Mouse (Mus musculus): ENCODE measurements around the gene Gm17324. TPM values are rescaled to one million over a fixed set of nuclear protein-coding genes. Genes with fewer than 3 reads are reported as not detected.
A peak's percentile ranks its signal among the peaks of the same experiment; 100 is the strongest.

The Gm17324 gene
- polyA plus RNA-seq, 1 experiment: 3.4 TPM

GRCm38 (mm10) chr9:78463337-78463736, 14.8 kb upstream of the Gm17324 start:
- no peak for TF ChIP-seq POLR2A (IDR thresholded peaks at IDR 0.05; ENCODE audit: control insufficient read depth, low read depth, low read length)
- no peak for TF ChIP-seq CTCF (IDR thresholded peaks at IDR 0.05; ENCODE audit: control insufficient read depth, insufficient read depth, insufficient replicate concordance, low read depth, low read length)
- Histone ChIP-seq H3K27me3 (ENCODE audit: control insufficient read depth, insufficient read depth, low read length) (no peaks in the 10 kb centered on the region), H3K4me3 (ENCODE audit: control insufficient read depth, low read depth, low read length) (no peak overlapping the region), H3K36me3 (ENCODE audit: control insufficient read depth, insufficient read depth, low read length) (peaks cover 6% of the 10 kb centered on the region), H3K27ac (ENCODE audit: control insufficient read depth, insufficient read depth, low read depth, low read length) (no peak overlapping the region), H3K4me1 (ENCODE audit: control insufficient read depth, insufficient read depth, low read length) (no peaks in the 10 kb centered on the region)

DNA sequence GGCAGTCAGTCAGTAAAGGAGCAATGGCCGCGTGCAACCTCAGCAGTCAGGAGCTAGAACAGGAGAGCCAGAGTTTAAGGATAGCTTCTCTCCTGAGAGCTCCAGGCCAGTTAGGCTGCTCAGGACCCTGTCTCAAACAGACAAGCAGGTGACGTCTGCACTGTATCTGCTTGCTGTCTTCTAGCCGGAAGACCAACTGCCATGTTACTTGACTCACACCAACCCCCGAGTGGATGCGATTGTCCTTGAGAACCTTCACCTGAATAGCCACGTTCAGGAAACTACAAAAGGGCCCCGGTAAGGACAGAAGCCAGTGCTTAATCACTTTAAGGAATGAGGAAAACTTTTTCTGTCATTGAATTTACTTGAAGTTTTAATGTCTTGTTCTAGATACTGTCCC, 8.4 kb upstream of the Gm17324 start:
- no peak overlapping the region for H3K27ac ChIP-seq (ENCODE audit: control insufficient read depth, insufficient read depth, low read depth, low read length)

DNA sequence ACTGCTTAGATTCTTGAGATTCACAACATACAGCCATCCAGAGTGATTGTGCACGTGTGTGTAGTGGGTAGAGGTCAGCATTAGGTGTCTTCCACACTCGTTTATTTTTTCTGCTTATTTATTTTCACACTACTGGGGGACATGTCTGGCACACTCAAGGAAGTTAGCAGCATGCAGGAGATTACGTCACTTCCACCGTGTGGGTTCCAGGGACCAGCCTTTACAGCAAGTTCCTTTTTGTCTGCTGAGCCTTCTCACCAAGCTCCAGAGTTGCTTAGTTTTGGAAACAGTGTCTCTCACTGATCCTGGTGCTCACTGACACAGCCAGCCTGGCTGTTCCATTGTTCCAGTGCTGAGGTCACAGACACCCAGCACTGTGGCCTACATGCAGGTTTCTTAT, 2.8 kb upstream of the Gm17324 start:
- Histone ChIP-seq H3K4me3 (ENCODE audit: control insufficient read depth, low read depth, low read length) (no peak overlapping the region), H3K4me1 (ENCODE audit: control insufficient read depth, insufficient read depth, low read length) (peaks cover 8% of the 10 kb centered on the region), H3K27me3 (ENCODE audit: control insufficient read depth, insufficient read depth, low read length) (no peaks in the 10 kb centered on the region), H3K27ac (ENCODE audit: control insufficient read depth, insufficient read depth, low read depth, low read length) (no peak overlapping the region), H3K36me3 (ENCODE audit: control insufficient read depth, insufficient read depth, low read length) (peaks cover 7% of the 10 kb centered on the region)
- TF ChIP-seq CTCF (IDR thresholded peaks at IDR 0.05; ENCODE audit: control insufficient read depth, insufficient read depth, insufficient replicate concordance, low read depth, low read length) (no peak), POLR2A (IDR thresholded peaks at IDR 0.05; ENCODE audit: control insufficient read depth, low read depth, low read length) (no peak)

More for the DNA sequence above, 8.4 kb upstream of the Gm17324 start:
- Histone ChIP-seq H3K4me3 (ENCODE audit: control insufficient read depth, low read depth, low read length) (no peak overlapping the region), H3K4me1 (ENCODE audit: control insufficient read depth, insufficient read depth, low read length) (no peaks in the 10 kb centered on the region), H3K27me3 (ENCODE audit: control insufficient read depth, insufficient read depth, low read length) (no peaks in the 10 kb centered on the region), H3K36me3 (ENCODE audit: control insufficient read depth, insufficient read depth, low read length) (peaks cover 4% of the 10 kb centered on the region)
- no peak for TF ChIP-seq POLR2A (IDR thresholded peaks at IDR 0.05; ENCODE audit: control insufficient read depth, low read depth, low read length)

- H3K4me3 ChIP-seq (ENCODE audit: control insufficient read depth, low read depth, low read length): no peak overlapping the region
- H3K4me1 ChIP-seq (ENCODE audit: control insufficient read depth, insufficient read depth, low read length): peaks cover 8% of the 10 kb centered on the region
- H3K27ac ChIP-seq (ENCODE audit: control insufficient read depth, insufficient read depth, low read depth, low read length): no peak overlapping the region
- TF ChIP-seq POLR2A (IDR thresholded peaks at IDR 0.05; ENCODE audit: control insufficient read depth, low read depth, low read length) (no peak), CTCF (IDR thresholded peaks at IDR 0.05; ENCODE audit: control insufficient read depth, insufficient read depth, insufficient replicate concordance, low read depth, low read length) (no peak)
- no peaks in the 10 kb centered on the region for H3K27me3 ChIP-seq (ENCODE audit: control insufficient read depth, insufficient read depth, low read length)
- peaks cover 7% of the 10 kb centered on the region for H3K36me3 ChIP-seq (ENCODE audit: control insufficient read depth, insufficient read depth, low read length)
Measured at GRCm38 (mm10) chr9:78450404-78450803, 1.8 kb upstream of the Gm17324 start.

GRCm38 (mm10) chr9:78447606-78447972, 997 bp downstream of the Gm17324 start:
- Histone ChIP-seq H3K4me3 (ENCODE audit: control insufficient read depth, low read depth, low read length) (peak overlapping the region; percentile 99), H3K27me3 (ENCODE audit: control insufficient read depth, insufficient read depth, low read length) (no peaks in the 10 kb centered on the region), H3K36me3 (ENCODE audit: control insufficient read depth, insufficient read depth, low read length) (peaks cover 5% of the 10 kb centered on the region), H3K4me1 (ENCODE audit: control insufficient read depth, insufficient read depth, low read length) (peaks cover 10% of the 10 kb centered on the region), H3K27ac (ENCODE audit: control insufficient read depth, insufficient read depth, low read depth, low read length) (no peak overlapping the region; the same call in 1 of the 2 replicates)
- no peak for TF ChIP-seq CTCF (IDR thresholded peaks at IDR 0.05; ENCODE audit: control insufficient read depth, insufficient read depth, insufficient replicate concordance, low read depth, low read length)

- no peaks in the 10 kb centered on the region for H3K36me3 ChIP-seq (ENCODE audit: control insufficient read depth, insufficient read depth, low read length)
- TF ChIP-seq CTCF (IDR thresholded peaks at IDR 0.05; ENCODE audit: control insufficient read depth, insufficient read depth, insufficient replicate concordance, low read depth, low read length) (no peak), POLR2A (IDR thresholded peaks at IDR 0.05; ENCODE audit: control insufficient read depth, low read depth, low read length) (no peak)
- H3K4me1 ChIP-seq (ENCODE audit: control insufficient read depth, insufficient read depth, low read length): peaks cover 10% of the 10 kb centered on the region
- no peak within 1 kb of the TSS for H3K27ac ChIP-seq (ENCODE audit: control insufficient read depth, insufficient read depth, low read depth, low read length)
- no peaks in the 10 kb centered on the region for H3K27me3 ChIP-seq (ENCODE audit: control insufficient read depth, insufficient read depth, low read length)
- H3K4me3 ChIP-seq (ENCODE audit: control insufficient read depth, low read depth, low read length): peak within 1 kb of the TSS; percentile 47
Measured at GRCm38 (mm10) chr9:78442579-78443392, 5.8 kb downstream of the Gm17324 start, which contains the start of gene Cgas. Gene Cgas (minus strand): TSS chr9:78443237.

DNA sequence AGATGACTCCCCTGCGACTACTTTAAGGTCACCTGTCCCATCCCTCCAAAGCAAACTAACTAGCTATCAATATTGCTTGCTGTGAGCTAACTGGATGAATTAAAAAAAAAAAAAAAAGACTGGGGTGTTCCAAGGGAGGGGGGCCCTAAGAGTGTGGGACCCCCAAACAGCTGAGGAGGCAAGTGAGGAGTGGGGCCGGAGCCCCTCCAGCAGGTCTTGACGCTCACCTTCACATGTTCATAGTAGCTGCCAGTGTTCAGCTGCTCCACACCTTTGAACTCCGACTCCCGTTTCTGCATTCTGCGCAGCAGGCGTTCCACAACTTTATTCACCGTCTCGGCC, 6.4 kb downstream of the Gm17324 start:
- Histone ChIP-seq H3K4me1 (ENCODE audit: control insufficient read depth, insufficient read depth, low read length) (peaks cover 10% of the 10 kb centered on the region), H3K27me3 (ENCODE audit: control insufficient read depth, insufficient read depth, low read length) (no peaks in the 10 kb centered on the region), H3K4me3 (ENCODE audit: control insufficient read depth, low read depth, low read length) (peak overlapping the region; percentile 47), H3K27ac (ENCODE audit: control insufficient read depth, insufficient read depth, low read depth, low read length) (no peak overlapping the region), H3K36me3 (ENCODE audit: control insufficient read depth, insufficient read depth, low read length) (no peaks in the 10 kb centered on the region)
- TF ChIP-seq POLR2A (IDR thresholded peaks at IDR 0.05; ENCODE audit: control insufficient read depth, low read depth, low read length) (no peak), CTCF (IDR thresholded peaks at IDR 0.05; ENCODE audit: control insufficient read depth, insufficient read depth, insufficient replicate concordance, low read depth, low read length) (no peak)
